Mouse (Mus musculus) forebrain, postnatal 0 days (tissue): ENCODE data around the gene Msrb2. TPM values are rescaled to one million over a fixed set of nuclear protein-coding genes. Genes with fewer than 3 reads are reported as not detected.
A peak's percentile ranks its signal among the peaks of the same experiment; 100 is the strongest.

Experiments
- ATAC-seq: fragments of 200-750 bp; cut with Nextera tagmentation; 2 replicates; pipeline ENCODE4 v1.8.0; 2017; ENCODE audit warnings: mild to moderate bottlenecking, moderate library complexity
- DNase-seq: peaks from one replicate; pipeline ENCODE4 v3.0.0-alpha.2; 2015
- H3K27ac ChIP-seq: fragments of 300-500 bp; sonication (generic); 2 replicates; pipeline ENCODE4 v1.5.1; 2014; ENCODE audit warnings: low read depth, mild to moderate bottlenecking, antibody characterized with exemption, low read length, moderate library complexity, mixed read lengths
- H3K27me3 ChIP-seq: fragments of 300-500 bp; sonication (generic); 2 replicates; pipeline ENCODE4 v1.6.1; 2014; ENCODE audit warnings: mild to moderate bottlenecking, low read length, mixed read lengths; ENCODE audit not compliant: insufficient read depth
- H3K36me3 ChIP-seq: fragments of 300-500 bp; sonication (generic); 2 replicates; pipeline ENCODE4 v1.6.1; 2014; ENCODE audit warnings: mild to moderate bottlenecking, moderate library complexity; ENCODE audit not compliant: insufficient read depth
- H3K4me1 ChIP-seq: fragments of 300-500 bp; sonication (generic); 2 replicates; pipeline ENCODE4 v1.6.1; 2014; ENCODE audit warnings: antibody characterized with exemption; ENCODE audit not compliant: insufficient read depth
- H3K4me2 ChIP-seq: fragments of 300-500 bp; sonication (generic); 2 replicates; pipeline ENCODE4 v1.6.1; 2014; ENCODE audit warnings: low read depth, mild to moderate bottlenecking, moderate library complexity
- H3K4me3 ChIP-seq: fragments of 300-500 bp; sonication (generic); 2 replicates; pipeline ENCODE4 v1.5.1; 2014; ENCODE audit warnings: low read depth, low read length, mixed read lengths
- H3K9ac ChIP-seq: fragments of 300-500 bp; sonication (generic); 2 replicates; pipeline ENCODE4 v1.6.1; 2014; ENCODE audit warnings: mild to moderate bottlenecking
- H3K9me3 ChIP-seq: fragments of 300-500 bp; sonication (generic); 2 replicates; pipeline ENCODE4 v1.6.1; 2016; ENCODE audit warnings: low read length
- CTCF ChIP-seq: sonication (generic); IDR thresholded peaks from 2 replicates; pipeline ENCODE4 v1.5.1; 2016; ENCODE audit warnings: antibody characterized with exemption, control low read depth, low read depth
- WGBS: fragments of 180-500 bp; shearing (Covaris S2); extraction: QIAGEN DNeasy Blood & Tissue Kit; methylation state at CpG from one replicate; pipeline ENCODE4 v1.1.7; 2014; 5-methylcytosine and 5-hydroxymethylcytosine counted together
- polyA plus RNA-seq: library from polyadenylated mRNA; unstranded; fragments of >200 nt; fragmentation: Nextera tagmentation; extraction: Ambion mirVana; gene quantifications from 2 replicates; pipeline ENCODE4 v1.2.1, GENCODE M21; 2015
- total RNA-seq: library from RNA; depleted of rRNA; stranded (reverse); fragments of >200 nt; gene quantifications from 2 replicates; pipeline ENCODE4 v1.2.3, GENCODE M21; 2014

Msrb2 gene
- total and polyA plus RNA-seq, 2 experiments from 2014 or later: 8.6 to 8.7 TPM

GRCm38 (mm10) chr2:19414222-19414965 lies 43.2 kb downstream of the Msrb2 start:
- no peak overlapping the region for H3K9ac ChIP-seq
- no peaks in the 10 kb centered on the region for H3K9me3 ChIP-seq
- H3K4me2 ChIP-seq: peak overlapping the region; percentile 60
- peak overlapping the region; percentile 37 for H3K4me3 ChIP-seq
- H3K27ac ChIP-seq: no peak overlapping the region
- H3K27me3 ChIP-seq: no peaks in the 10 kb centered on the region
- no peaks in the 10 kb centered on the region for H3K36me3 ChIP-seq
- peak; percentile 82 for DNase-seq
- TF ChIP-seq CTCF: peak; percentile 87
- ATAC-seq: peak; percentile 80
- 21% methylated on average over 19 of the region's 19 CpGs for WGBS
- H3K4me1 ChIP-seq: no peaks in the 10 kb centered on the region

- Histone ChIP-seq H3K4me1 (no peaks in the 10 kb centered on the region), H3K27me3 (no peaks in the 10 kb centered on the region), H3K27ac (no peak overlapping the region), H3K9ac (no peak overlapping the region), H3K9me3 (no peaks in the 10 kb centered on the region), H3K4me3 (peak overlapping the region; percentile 37), H3K36me3 (no peaks in the 10 kb centered on the region), H3K4me2 (peak overlapping the region; percentile 60)
- DNase-seq (peak; percentile 92), ATAC-seq (peak; percentile 79)
- 3% methylated on average over 6 of the region's 6 CpGs for WGBS
- peak; percentile 87 for TF ChIP-seq CTCF
Measured at GRCm38 (mm10) chr2:19415063-19415521, 43.9 kb downstream of the Msrb2 start.

- TF ChIP-seq CTCF: no peak
- no peak for DNase-seq
- Histone ChIP-seq H3K36me3 (no peaks in the 10 kb centered on the region), H3K4me3 (no peak overlapping the region), H3K4me2 (no peak overlapping the region), H3K27ac (no peak overlapping the region), H3K9ac (no peak overlapping the region), H3K27me3 (no peaks in the 10 kb centered on the region), H3K9me3 (no peaks in the 10 kb centered on the region), H3K4me1 (no peaks in the 10 kb centered on the region)
- WGBS: 71% methylated on average over 6 of the region's 6 CpGs
- ATAC-seq: no peak
Measured at GRCm38 (mm10) chr2:19416066-19416465, 44.8 kb downstream of the Msrb2 start.

GRCm38 (mm10) chr2:19419686-19420345 lies 48.6 kb downstream of the Msrb2 start:
- DNase-seq (no peak), ATAC-seq (peak; percentile 43; the same call in 1 of the 2 replicates)
- H3K4me3 ChIP-seq: no peak overlapping the region
- 80% methylated on average over 1 of the region's 1 CpGs for WGBS
- H3K36me3 ChIP-seq: no peaks in the 10 kb centered on the region
- H3K9ac ChIP-seq: no peak overlapping the region
- TF ChIP-seq CTCF: no peak
- no peak overlapping the region for H3K27ac ChIP-seq
- H3K4me2 ChIP-seq: no peak overlapping the region
- peaks cover 8% of the 10 kb centered on the region; the same call in 1 of the 2 replicates for H3K27me3 ChIP-seq
- no peaks in the 10 kb centered on the region for H3K9me3 ChIP-seq
- no peaks in the 10 kb centered on the region for H3K4me1 ChIP-seq

- no peaks in the 10 kb centered on the region for H3K9me3 ChIP-seq
- H3K4me3 ChIP-seq: no peak overlapping the region
- peaks cover 23% of the 10 kb centered on the region for H3K27me3 ChIP-seq
- H3K27ac ChIP-seq: no peak overlapping the region
- H3K36me3 ChIP-seq: no peaks in the 10 kb centered on the region
- no peak overlapping the region for H3K4me2 ChIP-seq
- H3K4me1 ChIP-seq: no peaks in the 10 kb centered on the region
- no peak overlapping the region for H3K9ac ChIP-seq
- no peak for TF ChIP-seq CTCF
- ATAC-seq (no peak), DNase-seq (no peak)
Measured at GRCm38 (mm10) chr2:19422226-19422625, 51.0 kb downstream of the Msrb2 start.

GRCm38 (mm10) chr2:19423086-19423485 lies 51.8 kb downstream of the Msrb2 start:
- Histone ChIP-seq H3K4me3 (no peak overlapping the region), H3K4me2 (no peak overlapping the region), H3K27me3 (peaks cover 26% of the 10 kb centered on the region), H3K9ac (no peak overlapping the region), H3K9me3 (no peaks in the 10 kb centered on the region), H3K27ac (no peak overlapping the region), H3K36me3 (no peaks in the 10 kb centered on the region), H3K4me1 (no peaks in the 10 kb centered on the region)
- 50% methylated on average over 6 of the region's 6 CpGs for WGBS
- ATAC-seq (no peak), DNase-seq (no peak)
- no peak for TF ChIP-seq CTCF

GRCm38 (mm10) chr2:19429031-19429430 lies 57.8 kb downstream of the Msrb2 start:
- DNase-seq: peak; percentile 35
- TF ChIP-seq CTCF: no peak
- Histone ChIP-seq H3K4me3 (no peak overlapping the region), H3K4me1 (no peaks in the 10 kb centered on the region; the same call in 1 of the 2 replicates), H3K36me3 (no peaks in the 10 kb centered on the region), H3K4me2 (no peak overlapping the region), H3K9me3 (no peaks in the 10 kb centered on the region), H3K27ac (no peak overlapping the region), H3K9ac (no peak overlapping the region), H3K27me3 (peaks cover 63% of the 10 kb centered on the region)
- WGBS: 4% methylated on average over 10 of the region's 10 CpGs
- ATAC-seq: no peak
